Mouse (Mus musculus): ENCODE measurements around the gene Rtn4.

GRCm38 (mm10) chr11:29765063-29765462 lies 72.3 kb downstream of the Rtn4 start:
- TF ChIP-seq TAL1 (IDR thresholded peaks at IDR 0.05; ENCODE audit: low read length) (no peak), GATA1 (IDR thresholded peaks at IDR 0.05; ENCODE audit: low read length) (no peak)
